Mouse (Mus musculus): ENCODE measurements around the gene Maf. TPM values are rescaled to one million over a fixed set of nuclear protein-coding genes. Genes with fewer than 3 reads are reported as not detected.
A peak's percentile ranks its signal among the peaks of the same experiment; 100 is the strongest.

Gene Maf
- polyA plus RNA-seq, 1 experiment from 2014 or later = 14.8 TPM

DNA sequence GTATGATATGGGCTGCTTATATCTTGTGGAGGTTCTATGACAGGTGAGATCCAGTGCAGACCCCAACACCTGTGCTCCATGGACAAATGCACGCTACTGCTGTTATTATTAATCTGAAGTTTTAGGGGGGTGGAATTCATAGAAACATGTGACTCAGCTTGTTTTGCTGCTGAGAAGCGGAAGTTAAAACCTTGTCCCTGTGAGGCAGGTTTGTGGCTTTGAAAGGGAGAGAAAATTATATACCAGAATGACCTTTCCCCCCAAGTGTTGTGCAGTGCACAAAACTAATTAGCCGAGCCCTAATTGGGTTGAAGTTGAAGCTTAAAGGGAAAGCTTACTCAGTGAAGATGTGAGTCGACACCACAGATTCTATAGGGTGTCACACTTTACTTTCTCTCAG, 18.6 kb upstream of the Maf start:
- no peaks in the 10 kb centered on the region for H3K27me3 ChIP-seq (ENCODE audit: insufficient read depth, low read length)
- no peak for ATAC-seq (replicated peaks; ENCODE audit: low FRiP score, low read depth)
- no peaks in the 10 kb centered on the region for H3K4me1 ChIP-seq (replicated peaks; ENCODE audit: insufficient read depth, low read length)
- H3K9ac ChIP-seq (ENCODE audit: low read depth, low read length) = no peak overlapping the region
- no peaks in the 10 kb centered on the region for H3K36me3 ChIP-seq (ENCODE audit: insufficient read depth, low read length)
- TF ChIP-seq CTCF (IDR thresholded peaks at IDR 0.05; ENCODE audit: low read depth) = no peak
- H3K4me3 ChIP-seq (replicated peaks; ENCODE audit: low read depth, low read length) = no peak overlapping the region
- H3K27ac ChIP-seq = no peak overlapping the region
- H3K9me3 ChIP-seq (replicated peaks; ENCODE audit: low read length) = no peaks in the 10 kb centered on the region
- no peak for DNase-seq (ENCODE audit: low spot score)
- no peak overlapping the region for H3K4me2 ChIP-seq (ENCODE audit: low read length)
- WGBS = 61% methylated on average over 4 of the region's 4 CpGs

GRCm38 (mm10) chr8:115719126-115719525, 11.5 kb upstream of the Maf start:
- H3K36me3 ChIP-seq (ENCODE audit: insufficient read depth, low read length) = no peaks in the 10 kb centered on the region
- no peaks in the 10 kb centered on the region for H3K4me1 ChIP-seq (replicated peaks; ENCODE audit: insufficient read depth, low read length)
- no peak overlapping the region for H3K4me3 ChIP-seq (replicated peaks; ENCODE audit: low read depth, low read length)
- DNase-seq (ENCODE audit: low spot score) (no peak), ATAC-seq (replicated peaks; ENCODE audit: low FRiP score, low read depth) (peak; percentile 52)
- no peaks in the 10 kb centered on the region for H3K9me3 ChIP-seq (replicated peaks; ENCODE audit: low read length)
- no peak overlapping the region for H3K9ac ChIP-seq (ENCODE audit: low read depth, low read length)
- WGBS = 79% methylated on average over 7 of the region's 7 CpGs
- no peaks in the 10 kb centered on the region for H3K27me3 ChIP-seq (ENCODE audit: insufficient read depth, low read length)
- no peak for TF ChIP-seq CTCF (IDR thresholded peaks at IDR 0.05; ENCODE audit: low read depth)
- H3K4me2 ChIP-seq (ENCODE audit: low read length) = no peak overlapping the region
- H3K27ac ChIP-seq = no peak overlapping the region

DNA sequence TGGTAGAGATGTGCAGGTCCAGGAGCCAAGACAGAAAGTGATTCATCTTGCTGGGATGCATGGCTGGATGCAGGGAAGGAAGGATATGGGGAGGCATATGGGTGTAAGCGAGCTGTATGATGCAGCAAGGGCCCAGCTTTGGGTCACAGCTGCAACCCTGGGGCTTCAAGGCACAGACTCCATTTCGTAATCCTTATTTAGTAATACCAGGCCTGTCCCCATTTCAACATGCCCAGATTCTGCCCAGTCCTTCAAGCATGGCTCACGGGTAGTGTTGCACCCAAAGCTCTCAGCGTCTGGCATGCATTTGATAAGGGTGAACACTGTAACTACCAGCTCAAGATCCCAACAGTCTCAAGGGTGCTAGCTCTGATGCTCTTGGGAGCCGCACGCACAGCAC, 11.0 kb upstream of the Maf start:
- 88% methylated on average over 6 of the region's 6 CpGs for WGBS
- DNase-seq (ENCODE audit: low spot score) (no peak), ATAC-seq (replicated peaks; ENCODE audit: low FRiP score, low read depth) (peak; percentile 7; the same call in 1 of the 2 replicates)
- Histone ChIP-seq H3K27me3 (ENCODE audit: insufficient read depth, low read length) (no peaks in the 10 kb centered on the region), H3K4me2 (ENCODE audit: low read length) (no peak overlapping the region), H3K9me3 (replicated peaks; ENCODE audit: low read length) (no peaks in the 10 kb centered on the region), H3K27ac (no peak overlapping the region), H3K4me3 (replicated peaks; ENCODE audit: low read depth, low read length) (no peak overlapping the region), H3K9ac (ENCODE audit: low read depth, low read length) (no peak overlapping the region), H3K36me3 (ENCODE audit: insufficient read depth, low read length) (no peaks in the 10 kb centered on the region), H3K4me1 (replicated peaks; ENCODE audit: insufficient read depth, low read length) (no peaks in the 10 kb centered on the region)
- no peak for TF ChIP-seq CTCF (IDR thresholded peaks at IDR 0.05; ENCODE audit: low read depth)

DNA sequence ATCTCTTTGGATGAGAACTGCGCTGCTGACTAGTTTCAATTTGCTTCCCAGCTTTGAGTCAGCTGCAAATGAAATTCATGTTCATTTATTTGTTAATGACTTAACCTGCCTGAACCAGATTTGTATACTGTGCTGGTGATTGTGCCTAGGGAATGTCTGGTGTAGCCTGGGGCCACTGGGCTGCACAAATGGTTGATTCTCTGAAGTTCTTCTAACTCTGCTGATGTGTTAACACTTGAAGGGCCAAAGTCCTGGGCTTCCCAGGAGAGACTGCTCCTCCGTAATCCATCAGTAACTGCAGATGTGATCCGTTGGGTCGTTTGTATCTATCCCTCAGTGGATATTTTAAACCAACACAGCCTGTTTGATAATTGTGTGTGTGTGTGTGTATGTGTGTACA, 7.7 kb upstream of the Maf start:
- no peak overlapping the region for H3K4me3 ChIP-seq (replicated peaks; ENCODE audit: low read depth, low read length)
- no peaks in the 10 kb centered on the region for H3K36me3 ChIP-seq (ENCODE audit: insufficient read depth, low read length)
- H3K27ac ChIP-seq = no peak overlapping the region
- H3K4me2 ChIP-seq (ENCODE audit: low read length) = no peak overlapping the region
- H3K9ac ChIP-seq (ENCODE audit: low read depth, low read length) = no peak overlapping the region
- DNase-seq (ENCODE audit: low spot score) = no peak
- WGBS = 67% methylated on average over 4 of the region's 4 CpGs
- TF ChIP-seq CTCF (IDR thresholded peaks at IDR 0.05; ENCODE audit: low read depth) = no peak
- H3K4me1 ChIP-seq (replicated peaks; ENCODE audit: insufficient read depth, low read length) = no peaks in the 10 kb centered on the region
- no peaks in the 10 kb centered on the region for H3K27me3 ChIP-seq (ENCODE audit: insufficient read depth, low read length)
- ATAC-seq (replicated peaks; ENCODE audit: low FRiP score, low read depth) = peak; percentile 53
- H3K9me3 ChIP-seq (replicated peaks; ENCODE audit: low read length) = no peaks in the 10 kb centered on the region

DNA sequence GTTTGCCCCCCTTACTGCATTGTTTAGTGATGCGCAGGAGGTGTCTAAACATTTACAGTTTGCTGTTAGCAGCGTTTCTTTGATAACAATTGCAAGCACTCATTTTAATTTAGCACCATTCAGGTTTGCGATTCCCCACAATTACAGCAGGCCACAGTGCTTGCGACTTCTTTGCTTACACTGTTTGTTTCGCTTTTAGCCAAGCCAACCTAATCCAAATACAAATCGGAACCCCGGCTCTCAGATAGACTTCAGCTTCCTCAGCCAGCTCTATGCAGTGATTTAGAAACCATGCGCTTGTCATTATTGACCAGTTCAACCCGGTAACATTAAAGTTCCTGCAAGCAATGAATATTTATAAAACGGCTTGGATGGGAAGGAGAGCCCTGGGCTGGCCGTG, 3.5 kb upstream of the Maf start:
- Histone ChIP-seq H3K4me3 (replicated peaks; ENCODE audit: low read depth, low read length) (no peak overlapping the region), H3K9ac (ENCODE audit: low read depth, low read length) (no peak overlapping the region), H3K4me2 (ENCODE audit: low read length) (peak overlapping the region; percentile 34), H3K36me3 (ENCODE audit: insufficient read depth, low read length) (no peaks in the 10 kb centered on the region), H3K9me3 (replicated peaks; ENCODE audit: low read length) (no peaks in the 10 kb centered on the region), H3K27me3 (ENCODE audit: insufficient read depth, low read length) (no peaks in the 10 kb centered on the region), H3K27ac (no peak overlapping the region), H3K4me1 (replicated peaks; ENCODE audit: insufficient read depth, low read length) (no peaks in the 10 kb centered on the region; the same call in 1 of the 2 replicates)
- no peak for TF ChIP-seq CTCF (IDR thresholded peaks at IDR 0.05; ENCODE audit: low read depth)
- 41% methylated on average over 11 of the region's 11 CpGs for WGBS
- no peak for ATAC-seq (replicated peaks; ENCODE audit: low FRiP score, low read depth)
- peak; percentile 38 for DNase-seq (ENCODE audit: low spot score)

GRCm38 (mm10) chr8:115709931-115710330, 2.3 kb upstream of the Maf start:
- Histone ChIP-seq H3K27me3 (ENCODE audit: insufficient read depth, low read length) (no peaks in the 10 kb centered on the region), H3K27ac (peak overlapping the region; percentile 39; the same call in 1 of the 2 replicates), H3K4me3 (replicated peaks; ENCODE audit: low read depth, low read length) (no peak overlapping the region), H3K4me2 (ENCODE audit: low read length) (peak overlapping the region; percentile 86; the same call in 1 of the 2 replicates), H3K36me3 (ENCODE audit: insufficient read depth, low read length) (no peaks in the 10 kb centered on the region), H3K9me3 (replicated peaks; ENCODE audit: low read length) (no peaks in the 10 kb centered on the region), H3K9ac (ENCODE audit: low read depth, low read length) (no peak overlapping the region), H3K4me1 (replicated peaks; ENCODE audit: insufficient read depth, low read length) (no peaks in the 10 kb centered on the region; the same call in 1 of the 2 replicates)
- TF ChIP-seq CTCF (IDR thresholded peaks at IDR 0.05; ENCODE audit: low read depth) = no peak
- DNase-seq (ENCODE audit: low spot score) (no peak), ATAC-seq (replicated peaks; ENCODE audit: low FRiP score, low read depth) (no peak)
- WGBS = 64% methylated on average over 8 of the region's 8 CpGs
